Mouse (Mus musculus) heart, postnatal 0 days (tissue): Measurements from ENCODE around the gene Trex1.

Experiments used
- CTCF ChIP-seq: IDR thresholded peaks from 2 replicates; pipeline ENCODE4 v1.5.1; 2016; ENCODE audit warnings: antibody characterized with exemption, control low read depth, low read depth
- EP300 ChIP-seq: IDR thresholded peaks from 2 replicates; pipeline ENCODE4 v1.6.1; 2016; ENCODE audit warnings: antibody characterized with exemption, low read depth

GRCm38 (mm10) chr9:109082124-109082800 is 22.7 kb upstream of the Trex1 start, which contains the start of the genes Ccdc51 and Tma7:
- TF ChIP-seq CTCF (no peak), EP300 (no peak)
